Mouse (Mus musculus): ENCODE measurements around the gene Pdpk1. TPM values are rescaled to one million over a fixed set of nuclear protein-coding genes. Genes with fewer than 3 reads are reported as not detected.
"Not testable (repeated sequence)": the region's sequence is repeated elsewhere in the genome, so short reads cannot be mapped to it uniquely, and the experiment has no call there.

Gene Pdpk1
- total RNA-seq, 2 experiments from 2014 or later = 36.3 to 41.1 TPM

DNA sequence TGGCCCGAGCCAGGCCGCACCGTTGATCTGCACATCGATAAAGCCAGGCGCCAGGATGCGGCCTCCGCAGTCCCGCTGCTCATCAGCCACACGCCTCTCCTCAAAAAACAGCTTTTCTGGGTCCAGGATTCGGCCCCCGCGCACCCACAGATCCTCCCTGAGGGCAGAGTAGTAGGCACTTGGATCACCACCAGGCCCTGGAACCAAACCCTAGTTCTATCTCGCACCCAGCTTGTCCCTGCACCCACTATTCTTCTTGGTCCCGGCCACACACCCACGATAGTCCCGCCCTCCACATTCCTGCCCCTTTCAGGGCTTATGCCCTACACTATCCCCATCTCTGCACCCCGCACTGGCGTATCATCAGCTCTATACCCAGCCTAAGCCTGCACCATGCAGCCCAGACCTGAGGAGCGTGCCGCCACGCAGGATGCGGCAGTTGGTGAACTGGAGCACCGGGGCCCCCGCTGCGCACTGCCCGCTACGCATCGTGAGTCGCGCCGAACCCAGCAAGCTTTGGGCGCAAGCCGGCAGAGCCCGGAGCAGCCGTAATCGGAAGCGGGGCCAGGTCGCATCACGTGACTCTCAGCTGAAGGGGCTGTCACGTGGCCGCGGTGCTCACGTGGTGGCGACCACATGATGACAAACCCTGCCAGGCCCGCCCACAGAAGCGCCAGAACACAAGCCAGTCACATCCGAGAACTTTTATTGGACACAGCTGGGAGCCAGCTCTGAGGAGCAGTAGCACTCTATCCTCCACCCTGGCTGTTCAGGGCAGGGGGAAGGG, 12.6 kb upstream of the Pdpk1 start, which contains the start of gene Amdhd2:
Amdhd2 (minus strand) TSS at position 591 of the 787 bp plus-strand sequence.
- ATAC-seq (replicated peaks; ENCODE audit: poor library complexity) = peak; percentile 72

DNA sequence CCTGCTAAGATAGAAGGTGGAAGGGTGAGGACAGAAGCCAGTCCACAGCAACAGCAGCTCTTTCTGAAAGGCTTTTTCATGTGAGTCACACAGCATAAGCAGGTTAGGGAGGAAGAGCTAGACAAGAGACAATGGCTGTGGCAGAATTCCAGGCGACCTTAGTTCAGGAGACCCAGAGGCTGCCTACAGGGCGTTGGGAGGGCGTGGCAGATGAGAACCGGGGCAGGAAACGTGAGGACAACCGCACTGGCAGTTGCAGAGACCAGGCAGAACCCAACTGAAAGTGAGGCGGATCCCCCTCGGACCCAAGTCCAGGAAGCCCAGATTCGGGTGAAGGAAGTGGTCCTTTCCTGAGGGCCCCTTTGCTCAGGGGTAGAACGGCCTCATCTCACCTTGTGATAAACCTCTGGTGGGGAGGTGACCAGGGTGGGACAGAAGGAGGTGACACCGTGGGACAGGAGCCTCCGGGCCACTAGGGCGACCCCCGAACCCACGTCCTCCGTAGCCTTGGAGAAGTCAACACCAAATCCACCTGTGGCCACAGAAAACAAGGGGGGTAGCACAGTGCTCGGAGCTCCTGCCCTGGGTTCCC, 12.0 kb upstream of the Pdpk1 start:
- ATAC-seq (replicated peaks; ENCODE audit: poor library complexity) = peak; percentile 36

DNA sequence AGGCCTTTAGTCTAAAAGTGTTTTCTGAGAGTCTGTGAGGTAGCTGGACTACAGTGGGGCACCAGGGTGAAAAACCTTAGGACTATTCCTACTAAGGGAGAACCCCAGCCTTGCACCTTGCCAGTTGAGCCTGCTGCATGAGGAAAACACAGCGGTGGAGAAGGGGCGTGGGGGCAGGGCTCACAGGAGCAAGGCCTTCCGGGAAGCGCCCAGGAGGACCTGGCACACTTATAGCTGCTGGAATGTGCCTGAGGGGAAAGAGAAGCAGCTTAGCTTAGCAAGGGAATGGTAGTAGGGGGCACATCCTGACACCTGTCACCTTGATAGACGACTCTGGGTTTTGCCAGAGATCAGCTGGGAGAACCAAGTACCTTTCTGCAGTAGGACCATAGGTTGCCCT, 10.7 kb upstream of the Pdpk1 start:
- ATAC-seq (replicated peaks; ENCODE audit: poor library complexity) = no peak

DNA sequence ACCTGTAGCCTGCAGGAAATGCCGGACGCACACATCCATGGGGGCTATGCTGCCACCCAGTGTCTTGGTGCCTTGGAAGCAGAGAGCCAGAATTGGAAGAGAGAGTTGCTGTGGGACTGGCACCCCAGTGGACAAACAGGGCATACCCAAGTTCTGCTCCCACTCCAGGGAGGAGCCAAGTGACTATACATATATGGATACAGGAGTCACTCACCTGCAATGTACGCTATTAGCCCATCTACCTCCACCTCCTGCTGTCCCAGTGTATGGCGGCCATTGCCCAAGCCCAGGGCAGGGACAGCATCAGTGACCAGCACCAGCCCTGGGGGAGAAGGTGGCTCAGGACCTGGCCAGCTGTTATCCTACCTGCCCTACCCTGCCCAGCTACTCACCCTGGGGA, 6.8 kb upstream of the Pdpk1 start:
- no peak for ATAC-seq (replicated peaks; ENCODE audit: poor library complexity)

- ATAC-seq (replicated peaks; ENCODE audit: poor library complexity) = no peak
Measured at GRCm38 (mm10) chr17:24157121-24157520, 6.4 kb upstream of the Pdpk1 start.

DNA sequence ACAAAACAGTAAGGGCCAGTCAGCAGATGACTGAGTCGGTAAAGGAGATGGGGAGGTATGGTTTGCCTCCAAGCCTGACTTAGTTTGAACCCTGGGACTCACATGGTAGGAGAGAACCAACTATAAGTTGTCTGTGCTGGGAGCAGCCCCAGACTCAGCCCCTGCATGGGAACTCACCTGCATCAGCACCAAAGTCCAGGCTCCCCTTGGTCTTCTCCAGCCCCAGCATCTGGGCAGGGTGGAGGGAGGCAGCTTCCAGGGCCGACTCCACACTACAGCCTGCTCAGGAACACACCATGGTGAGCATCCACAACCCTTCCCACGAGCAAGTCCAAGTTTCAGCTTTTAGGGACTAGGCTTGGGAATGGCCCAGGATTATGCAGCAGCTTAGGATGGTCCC, 5.7 kb upstream of the Pdpk1 start:
- no peak for ATAC-seq (replicated peaks; ENCODE audit: poor library complexity)

DNA sequence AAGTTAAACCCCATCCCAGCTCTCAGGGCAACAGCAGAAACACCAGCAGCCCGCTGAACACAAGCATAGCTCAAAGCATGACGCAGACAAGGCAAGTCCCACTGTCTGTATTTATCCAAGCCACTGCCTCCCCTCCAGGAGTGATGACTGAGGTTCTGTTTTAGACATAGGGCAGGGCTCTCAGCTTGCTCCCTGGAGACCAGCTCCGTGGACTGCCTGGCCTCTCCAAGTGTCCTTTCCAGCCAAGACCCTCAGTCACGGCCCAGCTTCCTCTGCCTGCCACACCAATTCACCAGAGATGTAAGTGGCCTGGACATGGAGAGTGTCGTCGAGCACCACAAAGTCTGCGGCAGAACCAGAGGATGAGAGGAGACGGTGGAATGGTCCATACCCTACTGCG, 5.0 kb upstream of the Pdpk1 start:
- ATAC-seq (replicated peaks; ENCODE audit: poor library complexity) = no peak

DNA sequence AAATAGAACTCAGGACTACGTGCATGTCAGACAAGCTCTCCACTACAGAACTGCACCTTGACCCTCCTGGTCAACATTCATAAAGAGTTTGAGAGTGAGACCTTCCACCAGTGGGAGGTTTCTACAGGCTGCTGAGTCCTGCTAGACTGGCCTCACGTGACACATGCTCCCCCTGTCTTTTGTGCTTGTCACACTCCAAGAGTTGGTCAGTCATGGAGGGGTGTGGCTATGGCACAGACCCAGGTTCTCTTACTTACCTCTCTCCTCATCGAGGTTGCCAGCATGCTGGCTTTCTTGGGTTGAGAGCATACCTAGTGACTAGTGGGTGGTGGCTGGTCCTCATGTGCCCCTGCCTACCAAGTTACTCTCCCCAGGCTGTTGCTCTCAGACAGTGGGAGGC, 3.7 kb upstream of the Pdpk1 start:
- ATAC-seq (replicated peaks; ENCODE audit: poor library complexity) = no peak

DNA sequence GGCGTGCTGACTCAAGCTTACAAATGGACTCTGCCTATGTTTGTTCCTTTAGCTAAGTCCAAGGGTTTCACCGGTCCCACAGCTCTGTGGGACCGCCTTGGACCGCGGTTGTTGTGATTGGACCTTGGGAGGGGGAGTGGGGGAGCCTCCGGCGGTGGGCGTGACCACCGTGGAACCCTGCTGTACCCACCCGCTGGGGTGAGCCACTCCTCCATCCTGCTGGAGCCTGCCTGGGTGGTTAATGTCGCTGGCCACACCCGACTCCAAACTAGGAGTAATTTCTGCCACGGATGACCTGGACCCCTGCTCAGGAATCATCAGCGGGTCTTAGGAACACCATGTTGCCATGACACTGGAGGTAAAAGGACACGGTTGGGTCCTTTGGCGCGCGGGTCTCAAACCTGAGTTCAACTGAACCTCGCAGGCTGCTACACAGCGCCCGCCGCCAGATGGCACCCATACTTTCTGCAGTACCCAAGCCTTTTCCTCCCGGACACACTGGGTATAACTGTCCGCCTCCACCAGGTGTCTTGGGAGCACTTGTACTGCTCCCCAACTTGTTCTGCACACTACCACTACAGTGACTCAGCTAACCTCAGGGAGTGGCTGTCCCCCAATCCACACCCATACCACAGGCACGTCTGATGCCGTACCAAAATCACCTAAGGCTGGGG, 1.3 kb upstream of the Pdpk1 start:
- peak; percentile 99 for ATAC-seq (replicated peaks; ENCODE audit: poor library complexity)

DNA sequence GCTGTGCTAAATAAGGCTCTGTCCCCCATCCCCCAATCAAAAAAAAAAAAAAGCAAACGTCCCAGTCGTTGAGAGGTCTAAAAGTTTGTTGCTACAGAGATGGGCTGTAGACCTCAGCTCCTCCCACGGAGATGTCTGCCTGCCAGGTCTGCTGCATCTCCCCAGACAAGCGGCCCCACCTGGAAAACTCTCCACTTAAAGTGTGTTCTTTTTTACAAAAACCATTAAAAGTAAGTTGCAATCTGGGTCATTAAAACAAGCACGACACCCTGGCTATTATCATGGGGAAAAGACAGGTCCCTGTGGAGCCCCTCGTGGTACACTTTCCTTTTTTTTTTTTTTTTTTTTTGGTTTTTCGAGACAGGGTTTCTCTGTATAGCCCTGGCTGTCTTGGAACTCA, 658 bp upstream of the Pdpk1 start:
- ATAC-seq (replicated peaks; ENCODE audit: poor library complexity) = no peak

DNA sequence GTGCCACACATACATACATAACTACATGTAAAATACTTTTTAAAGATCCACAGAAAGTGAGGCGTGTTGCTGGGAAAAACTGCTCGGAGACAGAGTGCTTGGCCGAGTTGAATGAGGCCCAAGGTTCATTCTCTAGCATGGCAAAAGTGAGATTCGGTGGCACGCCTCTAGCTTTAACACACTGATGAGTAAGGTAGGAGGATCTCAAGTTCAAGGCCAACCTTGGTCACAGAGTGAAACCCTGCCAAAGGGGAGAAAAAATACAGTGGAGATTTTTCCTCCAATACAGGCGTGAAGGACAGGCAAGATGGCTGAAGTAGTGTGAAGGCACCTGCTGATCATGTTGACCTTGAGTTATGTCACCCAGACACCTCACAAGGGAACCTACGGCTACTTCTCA, 1.3 kb downstream of the Pdpk1 start:
- ATAC-seq (replicated peaks; ENCODE audit: poor library complexity) = no peak

DNA sequence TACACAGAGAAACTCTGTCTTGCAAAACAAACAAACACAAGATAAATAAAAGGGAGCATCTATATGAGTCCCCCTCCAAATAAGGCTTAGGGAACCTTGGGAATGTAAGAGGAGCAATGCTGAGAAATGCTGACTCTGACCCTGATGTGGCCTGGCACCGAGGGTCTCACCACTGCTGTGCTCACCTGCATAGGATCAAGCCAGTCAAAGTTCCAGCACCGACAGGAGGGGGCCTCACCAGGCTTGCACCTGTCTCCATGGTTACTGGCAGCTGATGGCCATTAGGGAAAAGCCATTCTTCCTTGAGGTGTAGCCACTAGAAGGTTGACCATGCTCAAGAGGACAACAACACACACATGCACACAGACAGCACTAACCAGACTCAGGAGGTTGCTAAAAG, 7.8 kb downstream of the Pdpk1 start:
- no peak for ATAC-seq (replicated peaks; ENCODE audit: poor library complexity)

GRCm38 (mm10) chr17:24141425-24141920, 9.3 kb downstream of the Pdpk1 start:
- ATAC-seq (replicated peaks; ENCODE audit: poor library complexity) = peak; percentile 99

GRCm38 (mm10) chr17:24140845-24141424, 9.8 kb downstream of the Pdpk1 start:
- 0 out of 2 replicates have a peak, but pooled peaks have one; percentile 11 for ATAC-seq (replicated peaks; ENCODE audit: poor library complexity)

- ATAC-seq (replicated peaks; ENCODE audit: poor library complexity) = no peak
Measured at GRCm38 (mm10) chr17:24139968-24140367, 10.8 kb downstream of the Pdpk1 start.

DNA sequence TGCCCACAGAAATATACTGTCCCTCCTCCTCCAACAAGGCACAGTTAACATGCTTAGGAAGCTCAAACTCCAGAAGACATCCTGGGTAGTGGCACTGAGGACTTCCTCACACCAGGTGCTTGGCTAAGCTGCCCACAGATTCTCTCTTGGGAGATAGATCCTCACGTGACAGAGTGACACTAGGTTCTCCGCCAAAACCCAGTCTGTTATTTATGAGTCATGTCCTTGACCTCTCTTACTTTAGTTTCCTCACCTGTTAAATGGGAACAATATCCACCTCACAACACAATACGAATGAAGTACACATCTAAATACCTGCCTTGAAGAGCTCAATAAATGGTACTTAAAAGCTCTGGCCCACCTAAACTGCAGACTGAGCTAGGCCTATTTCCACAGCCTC, 11.5 kb downstream of the Pdpk1 start:
- no peak for ATAC-seq (replicated peaks; ENCODE audit: poor library complexity)

GRCm38 (mm10) chr17:24137226-24137880, 13.4 kb downstream of the Pdpk1 start:
- no peak for ATAC-seq (replicated peaks; ENCODE audit: poor library complexity)

- ATAC-seq (replicated peaks; ENCODE audit: poor library complexity) = no peak
Measured at GRCm38 (mm10) chr17:24134062-24134461, 16.7 kb downstream of the Pdpk1 start.

DNA sequence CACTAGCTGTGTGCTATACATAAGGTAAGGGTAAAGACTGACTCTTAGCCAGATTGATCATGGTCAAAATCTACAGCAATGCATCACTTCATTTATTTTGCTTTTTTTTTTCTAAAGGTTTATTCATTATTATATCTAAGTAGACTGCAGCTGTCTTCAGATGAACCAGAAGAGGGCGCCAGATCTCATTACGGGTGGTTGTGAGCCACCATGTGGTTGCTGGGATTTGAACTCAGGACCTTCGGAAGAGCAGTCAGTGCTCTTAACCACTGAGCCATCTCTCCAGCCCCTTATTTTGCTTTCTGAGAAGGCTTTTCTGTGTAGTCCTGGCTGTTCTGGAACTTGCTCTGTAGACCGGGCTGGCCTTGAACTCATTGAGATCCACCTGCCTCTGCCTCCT, 17.8 kb downstream of the Pdpk1 start:
- ATAC-seq (replicated peaks; ENCODE audit: poor library complexity) = not testable (repeated sequence)

GRCm38 (mm10) chr17:24131570-24131969, 19.2 kb downstream of the Pdpk1 start:
- ATAC-seq (replicated peaks; ENCODE audit: poor library complexity) = peak; percentile 61; the same call in 1 of the 2 replicates

- not testable (repeated sequence) for ATAC-seq (replicated peaks; ENCODE audit: poor library complexity)
Measured at GRCm38 (mm10) chr17:24129246-24129645, 21.5 kb downstream of the Pdpk1 start.

Data from megakaryocyte progenitor cell, adult 5-6 weeks (primary cell).